Mouse (Mus musculus) gastrocnemius, adult 2 months (tissue): ENCODE measurements around the gene Pmfbp1. TPM values are rescaled to one million over a fixed set of nuclear protein-coding genes. Genes with fewer than 3 reads are reported as not detected.

ENCODE experiments used
- DNase-seq: peaks from one replicate; pipeline ENCODE4 v3.0.0; 2022
- H3K27ac ChIP-seq: fragments of 200-600 bp; 2 replicates; pipeline ENCODE4 v1.8.1; 2022; ENCODE audit warnings: mild to moderate bottlenecking
- H3K4me3 ChIP-seq: fragments of 200-600 bp; 2 replicates; pipeline ENCODE4 v1.8.1; 2022; ENCODE audit warnings: mild to moderate bottlenecking, moderate library complexity
- CTCF ChIP-seq: fragments of 200-600 bp; IDR thresholded peaks from 2 replicates; pipeline ENCODE4 v1.8.1; 2022; ENCODE audit warnings: antibody characterized with exemption, mild to moderate bottlenecking, moderate library complexity
- intact Hi-C: fragments of 180-260 bp; cut with DNase I; formaldehyde crosslinking; loops from one replicate; pipeline ENCODE4 v1.15.1; 2025
- total RNA-seq, 2 experiments: library from RNA; stranded (reverse); gene quantifications; 2 replicates each; pipeline ENCODE4 v1.2.3; 2021

Pmfbp1 gene
- total RNA-seq, 2 experiments from 2014 or later: not detected

DNA sequence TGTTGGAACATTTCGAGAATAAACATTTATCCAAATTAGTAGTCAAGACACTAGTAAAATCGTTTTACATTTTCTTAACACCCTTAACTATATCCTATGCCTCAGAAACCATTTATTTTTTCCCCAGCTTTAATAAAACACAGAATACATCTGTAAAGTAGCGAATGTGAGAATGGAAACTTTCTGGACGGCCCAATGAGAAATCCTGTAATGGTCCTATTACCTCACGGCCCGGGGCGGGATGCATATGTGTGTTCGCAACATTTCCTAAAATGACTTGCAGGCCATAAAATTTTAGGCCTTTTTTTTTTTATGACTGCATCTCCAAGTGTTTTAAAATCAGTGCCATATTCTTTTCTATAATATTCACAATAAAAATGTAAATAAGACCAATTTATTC is 21.4 kb upstream of the Pmfbp1 start:
- no peak for TF ChIP-seq CTCF
- DNase-seq: no peak
- intact Hi-C loops: no loop called here
- Histone ChIP-seq H3K4me3 (no peak overlapping the region), H3K27ac (peak overlapping the region; percentile 81)

DNA sequence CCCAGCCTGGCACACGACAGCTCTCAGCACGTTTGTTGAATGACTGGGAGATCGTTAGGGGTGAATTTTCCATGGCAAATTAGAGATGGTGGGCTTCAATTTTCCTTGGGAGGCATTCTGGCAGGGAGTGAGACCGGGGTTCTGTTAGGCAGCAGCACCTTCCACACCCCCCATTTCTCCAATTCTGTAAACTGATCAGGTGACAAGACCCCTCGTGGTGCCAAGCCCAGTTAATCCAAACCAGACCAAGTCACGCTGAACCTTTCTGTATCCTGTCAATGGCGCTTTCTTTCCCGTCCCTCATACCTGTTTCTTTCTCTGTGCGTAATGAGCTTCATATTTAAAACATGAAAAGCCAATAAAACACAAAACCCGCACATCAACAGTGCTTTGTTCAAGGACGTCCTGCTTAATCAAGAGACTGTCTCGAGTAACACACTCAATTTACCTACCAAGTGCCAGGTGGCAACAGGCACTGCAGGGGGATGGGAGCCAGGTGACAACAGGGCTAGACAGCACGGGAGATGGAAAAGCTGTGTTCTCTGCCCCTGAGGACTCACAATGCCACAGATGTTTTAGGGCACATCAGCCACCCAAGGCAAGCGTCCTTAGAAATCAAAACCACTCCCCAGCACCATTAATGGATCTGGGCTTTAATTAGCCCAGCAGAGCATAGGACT is 19.2 kb upstream of the Pmfbp1 start:
- Histone ChIP-seq H3K27ac (no peak overlapping the region), H3K4me3 (no peak overlapping the region)
- TF ChIP-seq CTCF: no peak
- DNase-seq: no peak
- intact Hi-C loops: no loop called here

GRCm38 (mm10) chr8:109475436-109475835 is 18.4 kb upstream of the Pmfbp1 start:
- TF ChIP-seq CTCF: no peak; the same call in 1 of the 2 replicates
- no peak overlapping the region for H3K4me3 ChIP-seq
- DNase-seq: no peak
- no peak overlapping the region for H3K27ac ChIP-seq
- intact Hi-C loops: no loop called here

- Histone ChIP-seq H3K27ac (no peak overlapping the region), H3K4me3 (no peak overlapping the region)
- intact Hi-C loops: no loop called here
- no peak for DNase-seq
- no peak for TF ChIP-seq CTCF
These were observed 15.2 kb upstream of the Pmfbp1 start for GRCm38 (mm10) chr8:109478586-109478985.

DNA sequence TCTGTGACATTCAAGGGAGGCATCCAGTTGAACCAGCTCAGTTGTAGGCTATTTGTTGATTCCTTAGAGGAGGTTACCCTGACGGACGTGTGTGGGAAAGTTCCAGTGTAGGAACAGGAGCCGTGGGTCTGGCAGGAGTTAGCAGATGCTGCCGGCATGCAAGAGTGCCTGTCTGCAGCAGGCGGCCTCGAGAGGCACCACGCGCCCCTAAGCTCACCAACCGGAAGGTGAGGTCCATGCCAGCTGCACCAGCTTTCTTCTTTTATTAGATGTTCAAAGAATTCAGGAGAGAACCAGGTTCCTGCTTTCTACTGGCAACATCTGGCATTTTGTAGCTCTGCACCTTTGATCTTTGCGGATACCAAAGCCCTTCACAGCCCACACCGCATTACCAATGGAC is 9.1 kb upstream of the Pmfbp1 start:
- peak overlapping the region; percentile 46 for H3K4me3 ChIP-seq
- no peak for DNase-seq
- intact Hi-C loops: no loop called here
- TF ChIP-seq CTCF: no peak
- peak overlapping the region; percentile 38; the same call in 1 of the 2 replicates for H3K27ac ChIP-seq

- intact Hi-C loops: no loop called here
- no peak overlapping the region for H3K27ac ChIP-seq
- H3K4me3 ChIP-seq: no peak overlapping the region
- no peak for TF ChIP-seq CTCF
- no peak for DNase-seq
These were observed 8.3 kb upstream of the Pmfbp1 start for GRCm38 (mm10) chr8:109485530-109485929.

DNA sequence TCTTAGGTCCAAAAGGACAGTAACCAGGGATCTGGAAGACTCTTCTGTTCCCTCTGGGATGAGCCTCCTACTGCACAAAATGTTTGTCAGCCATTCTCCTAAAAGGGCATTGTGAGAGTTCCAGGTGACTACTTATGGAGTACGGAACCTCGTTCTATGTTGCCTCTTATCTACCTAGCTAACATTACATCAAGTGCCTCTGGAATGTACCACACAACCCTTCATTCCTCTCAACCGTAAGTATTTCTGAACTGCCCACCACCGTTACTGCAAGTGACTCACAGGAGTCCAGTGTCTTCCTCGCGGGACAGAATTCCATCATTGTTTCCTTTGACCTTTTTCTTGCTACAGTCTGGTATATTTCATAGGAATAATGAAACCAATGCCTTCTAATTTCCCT is 1.0 kb upstream of the Pmfbp1 start:
- Histone ChIP-seq H3K27ac (no peak overlapping the region), H3K4me3 (no peak overlapping the region)
- no peak for TF ChIP-seq CTCF
- no peak for DNase-seq
- intact Hi-C loops: no loop called here

DNA sequence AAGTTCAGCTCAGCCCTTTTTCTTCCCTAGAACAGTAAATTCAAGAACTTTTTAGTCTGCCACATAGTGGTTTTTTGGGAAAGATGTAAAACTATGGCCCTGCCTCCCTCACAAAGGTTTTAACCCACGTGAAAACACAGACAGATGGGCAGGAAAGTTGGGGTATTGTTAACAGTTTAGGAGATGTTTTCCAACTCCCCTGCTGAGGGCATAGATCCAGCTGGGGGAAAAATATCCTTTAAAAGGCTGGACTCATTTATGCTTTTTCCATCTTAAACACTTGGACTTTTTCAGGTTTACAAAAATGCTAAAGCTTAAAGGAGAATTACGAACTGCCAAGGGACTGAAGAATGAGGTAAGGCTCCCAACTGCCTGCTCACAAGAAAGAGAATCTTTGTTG is 774 bp downstream of the Pmfbp1 start:
- Histone ChIP-seq H3K4me3 (no peak overlapping the region), H3K27ac (no peak overlapping the region)
- DNase-seq: no peak
- intact Hi-C loops: no loop called here
- no peak for TF ChIP-seq CTCF

- H3K27ac ChIP-seq: no peak overlapping the region
- TF ChIP-seq CTCF: no peak
- intact Hi-C loops: no loop called here
- no peak for DNase-seq
- no peak overlapping the region for H3K4me3 ChIP-seq
These were observed 3.6 kb downstream of the Pmfbp1 start for GRCm38 (mm10) chr8:109497431-109497830.

DNA sequence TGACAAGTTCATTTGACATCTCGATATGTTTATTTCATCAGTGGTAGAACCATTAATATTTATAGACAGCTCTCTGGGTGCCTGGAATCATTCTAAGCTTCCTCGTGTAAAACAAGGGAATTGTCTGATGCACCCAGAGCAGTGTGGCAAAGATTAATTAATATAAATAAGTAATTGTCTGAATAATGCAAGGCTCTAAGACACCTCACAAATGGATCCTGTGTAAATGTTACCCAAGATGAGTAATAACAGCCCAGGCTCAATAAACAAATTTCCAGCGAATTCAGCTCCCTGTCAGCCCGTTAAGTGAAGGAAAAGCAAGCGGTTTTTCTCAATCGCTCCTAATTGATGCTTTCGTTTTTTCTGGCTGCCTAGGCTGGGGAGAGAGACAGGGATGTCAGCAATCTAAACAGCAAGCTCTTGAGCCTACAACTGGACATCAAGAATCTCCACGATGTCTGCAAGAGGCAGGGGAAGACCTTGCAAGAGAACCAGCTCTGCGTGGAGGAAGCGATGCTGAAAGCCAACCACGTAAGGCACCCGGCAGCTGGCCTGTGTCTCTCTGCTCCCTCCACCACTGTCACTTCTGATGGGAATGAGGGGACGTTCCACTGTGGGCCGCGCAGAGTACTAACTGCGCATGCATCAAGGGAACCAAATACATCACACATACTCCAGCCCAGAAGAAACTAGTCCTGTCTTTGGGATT is 5.3 kb downstream of the Pmfbp1 start:
- no peak overlapping the region for H3K27ac ChIP-seq
- TF ChIP-seq CTCF: no peak
- no peak for DNase-seq
- intact Hi-C loops: no loop called here
- H3K4me3 ChIP-seq: no peak overlapping the region

GRCm38 (mm10) chr8:109503566-109503965 is 9.7 kb downstream of the Pmfbp1 start:
- Histone ChIP-seq H3K27ac (no peak overlapping the region), H3K4me3 (no peak overlapping the region)
- intact Hi-C loops: no loop called here
- TF ChIP-seq CTCF: no peak
- DNase-seq: no peak

GRCm38 (mm10) chr8:109505560-109505959 is 11.7 kb downstream of the Pmfbp1 start:
- no peak for DNase-seq
- Histone ChIP-seq H3K4me3 (no peak overlapping the region), H3K27ac (no peak overlapping the region)
- no peak for TF ChIP-seq CTCF
- intact Hi-C loops: no loop called here

GRCm38 (mm10) chr8:109524008-109524407 is 30.2 kb downstream of the Pmfbp1 start:
- DNase-seq: no peak
- Histone ChIP-seq H3K27ac (no peak overlapping the region), H3K4me3 (no peak overlapping the region)
- intact Hi-C loops: no loop called here
- no peak for TF ChIP-seq CTCF
